Mouse (Mus musculus) kidney, adult 2 months (tissue): Measurements from ENCODE around the gene Psors1c2.
A peak's percentile ranks its signal among the peaks of the same experiment; 100 is the strongest.

Experiments
- CTCF ChIP-seq: fragments of 200-500 bp; conservative IDR thresholded peaks from 2 replicates; pipeline ENCODE4 v1.5.1; 2011; ENCODE audit warnings: low read depth, mild to moderate bottlenecking, control low read depth, low read length, moderate library complexity, mixed read lengths; ENCODE audit not compliant: insufficient read depth, insufficient read length
- POLR2A ChIP-seq: fragments of 200-500 bp; IDR thresholded peaks from one replicate; pipeline ENCODE4 v1.6.1; 2011; ENCODE audit warnings: low read depth, low read length, control low read depth

DNA sequence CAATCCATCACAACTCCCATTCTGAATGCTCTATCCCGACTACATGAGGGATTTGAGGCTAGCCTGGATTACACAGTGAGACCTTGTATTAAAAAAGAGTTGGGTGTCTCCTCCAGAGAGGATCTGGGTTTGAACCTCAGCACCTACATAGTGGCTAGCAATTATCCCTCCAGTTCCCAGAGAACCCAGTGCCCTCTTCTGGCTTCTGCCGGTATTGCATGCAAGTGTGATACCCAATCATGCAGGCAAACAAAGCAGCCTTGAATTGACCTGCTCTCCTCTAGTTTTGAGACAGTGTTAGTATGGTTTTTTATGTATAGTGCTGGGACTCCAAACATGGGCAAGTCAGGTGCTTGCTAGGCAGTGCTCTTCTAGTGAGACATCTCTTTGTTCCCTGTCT lies 19.1 kb upstream of the Psors1c2 start:
- TF ChIP-seq CTCF (peak; percentile 78), POLR2A (no peak)
